Mouse (Mus musculus) megakaryocyte, embryonic 14.5 days (primary cell): ENCODE measurements at regions not wholly inside any gene's neighbourhood (a gene's known extent, or its start where the extent isn't known, plus 50 kb on each side); places are given as distances from the start of the nearest gene placed in this dataset.

Experiments used
- FLI1 ChIP-seq: IDR thresholded peaks from 2 replicates; pipeline ENCODE4 v1.6.1; 2012; ENCODE audit warnings: low read length, inconsistent platforms, mixed read lengths
- GATA1 ChIP-seq: IDR thresholded peaks from 3 replicates; pipeline ENCODE4 v1.6.1; 2012; ENCODE audit warnings: mixed read lengths, low read length, inconsistent platforms, borderline replicate concordance

DNA sequence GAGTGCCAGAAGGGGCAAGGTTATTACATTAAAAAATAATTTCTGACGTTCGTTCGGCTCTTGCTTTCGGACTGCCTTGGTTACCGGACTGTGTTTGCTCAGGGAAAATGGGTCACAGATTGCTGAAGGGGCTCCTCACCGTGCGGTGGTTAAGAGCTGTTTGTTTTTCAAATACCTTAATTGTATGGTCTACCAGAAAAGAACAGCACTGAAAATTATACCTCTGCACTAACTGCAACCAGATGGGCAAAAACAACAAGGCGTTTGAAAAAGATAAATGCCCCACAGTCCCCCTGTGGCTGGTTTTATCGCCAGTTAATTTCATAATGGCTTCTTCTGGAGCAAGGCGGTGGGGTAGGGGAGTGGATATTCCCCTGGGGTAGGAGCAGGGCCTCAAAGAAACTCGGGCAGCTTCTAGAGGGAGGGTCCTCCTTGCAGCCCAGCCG, 236.2 kb upstream of the Tnp1 start:
- TF ChIP-seq GATA1 (no peak), FLI1 (no peak)
